Mouse (Mus musculus) lung, postnatal 0 days (tissue): ENCODE measurements around the gene Cntnap5c.

Source experiments
- CTCF ChIP-seq: IDR thresholded peaks from 2 replicates; pipeline ENCODE4 v1.5.1; 2016; ENCODE audit warnings: antibody characterized with exemption, mild to moderate bottlenecking
- EP300 ChIP-seq: IDR thresholded peaks from 2 replicates; pipeline ENCODE4 v1.6.1; 2016; ENCODE audit warnings: antibody characterized with exemption, mild to moderate bottlenecking, control low read depth

- peak; percentile 33; the same call in 1 of the 2 replicates for TF ChIP-seq CTCF
- TF ChIP-seq EP300: no peak
Observed at GRCm38 (mm10) chr17:57770904-57771303, 1.5 kb downstream of the Cntnap5c start.
